Mouse (Mus musculus): Measurements from ENCODE around the gene Herc3.

DNA sequence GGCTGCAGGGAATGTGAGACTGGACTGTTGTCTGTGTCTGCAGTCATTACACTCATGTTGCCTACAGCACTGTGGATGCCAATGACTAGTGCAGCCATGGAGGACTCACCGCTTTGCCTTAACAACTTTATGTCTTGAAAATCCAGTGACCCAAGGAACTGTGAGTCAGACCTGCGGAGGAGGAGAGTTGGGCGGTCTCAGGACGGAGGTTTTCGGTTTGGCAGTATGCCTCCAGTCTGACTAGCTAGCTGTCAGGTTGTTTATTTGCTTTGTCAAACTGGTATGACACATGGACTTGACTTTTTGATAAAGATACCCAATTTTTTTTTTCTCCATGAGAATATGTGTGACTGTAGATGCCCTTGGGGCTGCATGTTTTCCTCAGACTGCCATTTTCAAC is 16.6 kb downstream of the Herc3 start:
- TF ChIP-seq MAFK (IDR thresholded peaks at IDR 0.05; ENCODE audit: insufficient read depth, low read depth, low read length) = no peak
- TF ChIP-seq CHD2 (IDR thresholded peaks at IDR 0.05; ENCODE audit: low read depth, low read length) = no peak
